12 mouse cellular contexts compared by ENCODE assay signal in the genomic region with DNA sequence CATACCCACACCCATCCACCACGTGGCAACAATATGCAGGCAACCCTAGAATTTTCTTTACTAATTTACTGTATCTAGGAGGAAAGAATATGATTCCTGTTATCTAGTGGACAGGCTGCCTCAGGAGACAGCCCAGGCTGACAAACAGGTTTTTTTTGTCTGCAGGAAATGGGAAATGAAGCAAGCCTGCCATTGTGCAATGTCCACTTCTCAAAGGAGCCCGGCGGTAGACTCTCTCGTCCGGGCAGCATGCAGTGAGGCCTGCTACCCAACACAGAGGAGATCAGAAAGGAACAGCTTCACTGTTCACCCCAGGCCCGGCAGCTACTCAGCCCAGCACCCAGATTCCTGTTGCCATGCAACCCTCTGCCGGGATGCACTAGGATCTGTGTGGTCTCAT. TPM values are rescaled to one million over a fixed set of nuclear protein-coding genes. Genes with fewer than 3 reads are reported as not detected.
DNase-seq lines count a peak whose midpoint lies in the region; ATAC-seq lines count a peak whose summit lies in the region.
"Had no signal": no experiment of that assay in that cellular context is flagged by ENCODE, and none has a peak within 500 bp of the region (broad histone marks: within the 10 kb centered on the region; RNA-seq: fewer than 3 reads in every experiment).

No protein-coding gene starts in this region.

- no peak overlapping the region for H3K4me2 ChIP-seq in midbrain, embryonic 16.5 days (ENCODE audit: low read length)
- no peak overlapping the region for H3K4me2 ChIP-seq in lung, embryonic 16.5 days (ENCODE audit: low read depth, low read length)
- H3K4me2 ChIP-seq: hindbrain, embryonic 15.5 days; limb, embryonic 15.5 days had no signal

- no peaks in the 10 kb centered on the region for H3K27me3 ChIP-seq in midbrain, embryonic 10.5 days (ENCODE audit: low read depth, poor library complexity, severe bottlenecking)
- no peaks in the 10 kb centered on the region for H3K27me3 ChIP-seq in midbrain, embryonic 16.5 days (ENCODE audit: control insufficient read depth, insufficient read depth, low read depth, low read length)
- H3K27me3 ChIP-seq in lung, embryonic 16.5 days (ENCODE audit: control insufficient read depth, insufficient read depth, low read depth, low read length): no peaks in the 10 kb centered on the region
- H3K27me3 ChIP-seq: hindbrain, embryonic 15.5 days; limb, embryonic 15.5 days had no signal

- 77% methylated on average over 7 of the region's 7 CpGs for WGBS in midbrain, embryonic 10.5 days
- WGBS in midbrain, embryonic 16.5 days: 72% methylated on average over 7 of the region's 7 CpGs
- 24% methylated on average over 7 of the region's 7 CpGs for WGBS in lung, embryonic 16.5 days

- H3K36me3 ChIP-seq in midbrain, embryonic 10.5 days: 0 out of 2 replicates have a peak, but pooled peaks cover 6% of the 10 kb centered on the region
- H3K36me3 ChIP-seq in midbrain, embryonic 16.5 days (ENCODE audit: control insufficient read depth, insufficient read depth, low read length): peaks cover 15% of the 10 kb centered on the region
- no peaks in the 10 kb centered on the region for H3K36me3 ChIP-seq in lung, embryonic 16.5 days (ENCODE audit: control insufficient read depth, insufficient read depth, low read length)

- no peak for DNase-seq in midbrain, embryonic 10.5 days (ENCODE audit: low spot score)
- peak; percentile 54 for DNase-seq in fat pad, adult 2 months (ENCODE audit: extremely low read depth, low read depth, low spot score)
- peak; percentile 26 to 65 for DNase-seq in urinary bladder, postnatal 36 days (ENCODE audit: low spot score in 2 of 2)
- no peak for DNase-seq in thymus, postnatal 14 days
- DNase-seq: cerebellum, adult 9-11 months; heart, adult 11 months; right cerebral cortex, postnatal 14 days had no signal

- H3K4me1 ChIP-seq in midbrain, embryonic 10.5 days: no peaks in the 10 kb centered on the region
- H3K4me1 ChIP-seq in midbrain, embryonic 16.5 days (ENCODE audit: control insufficient read depth, insufficient read depth, low read length): no peaks in the 10 kb centered on the region
- H3K4me1 ChIP-seq in lung, embryonic 16.5 days (replicated peaks; ENCODE audit: control insufficient read depth, insufficient read depth, low read length): peaks cover 7% of the 10 kb centered on the region
- H3K4me1 ChIP-seq: hindbrain, embryonic 15.5 days had no signal

- H3K9me3 ChIP-seq in midbrain, embryonic 10.5 days (replicated peaks): no peaks in the 10 kb centered on the region
- H3K9me3 ChIP-seq in midbrain, embryonic 16.5 days (replicated peaks; ENCODE audit: control insufficient read depth, low read length, poor library complexity, severe bottlenecking): no peaks in the 10 kb centered on the region
- no peaks in the 10 kb centered on the region for H3K9me3 ChIP-seq in lung, embryonic 16.5 days (ENCODE audit: control insufficient read depth, low read length)
- H3K9me3 ChIP-seq: hindbrain, embryonic 15.5 days; limb, embryonic 15.5 days had no signal

- peak overlapping the region; percentile 14; the same call in 1 of the 2 replicates for H3K27ac ChIP-seq in midbrain, embryonic 10.5 days (replicated peaks)
- no peak overlapping the region for H3K27ac ChIP-seq in midbrain, embryonic 16.5 days (ENCODE audit: low read length)
- peak overlapping the region; percentile 38; the same call in 1 of the 2 replicates for H3K27ac ChIP-seq in lung, embryonic 16.5 days (ENCODE audit: low read length)
- H3K27ac ChIP-seq: hindbrain, embryonic 15.5 days; limb, embryonic 15.5 days had no signal

- no peak overlapping the region for H3K4me3 ChIP-seq in midbrain, embryonic 10.5 days
- no peak overlapping the region for H3K4me3 ChIP-seq in midbrain, embryonic 16.5 days (ENCODE audit: low read depth, low read length)
- no peak overlapping the region for H3K4me3 ChIP-seq in lung, embryonic 16.5 days (ENCODE audit: low read length)
- H3K4me3 ChIP-seq: hindbrain, embryonic 15.5 days; limb, embryonic 15.5 days had no signal

- ATAC-seq in midbrain, embryonic 16.5 days: no peak
- peak; percentile 80 for ATAC-seq in lung, embryonic 16.5 days (ENCODE audit: low read depth)
- ATAC-seq in inflammation-experienced regulatory T-cells, adult 6 months: no peak

- no peak overlapping the region for H3K9ac ChIP-seq in midbrain, embryonic 16.5 days (ENCODE audit: low read depth, low read length)
- H3K9ac ChIP-seq in lung, embryonic 16.5 days (ENCODE audit: low read length): no peak overlapping the region
- H3K9ac ChIP-seq: hindbrain, embryonic 15.5 days; limb, embryonic 15.5 days had no signal

RNA-seq across cellular contexts. Expression of a gene that starts 59.2 kb away (rescaled TPM):
- 32.0 and 35.8 TPM in 2 replicates for polyA plus RNA-seq in midbrain, embryonic 10.5 days (2016; fragmentation: Nextera tagmentation; extraction: Ambion mirVana)
- polyA plus RNA-seq in midbrain, embryonic 16.5 days (2015; fragmentation: Nextera tagmentation; extraction: Ambion mirVana): 29.4 and 33.6 TPM in 2 replicates
- 27.5 and 28.3 TPM in 2 replicates for polyA plus RNA-seq in lung, embryonic 16.5 days (2015; fragmentation: Nextera tagmentation; extraction: Ambion mirVana)
- 10 to 100 TPM; 34.3 to 43.2 (median 34.5) TPM for polyA plus RNA-seq in inflammation-experienced regulatory T-cells, adult 6 months (2017; shearing (Covaris generic))

Comparison
In these comparisons a context has a peak if more than half of its experiments do, and no peak if none do; other contexts are left out.
1. DNase-seq: peak in fat pad, adult 2 months (single experiment) and urinary bladder, postnatal 36 days (2 of 2); none in midbrain, embryonic 10.5 days (single experiment) and thymus, postnatal 14 days (single experiment).